15 mouse cellular contexts compared by ENCODE assay signal in genomic region chr10:60197406-60197821, GRCm38 (mm10). TPM values are rescaled to one million over a fixed set of nuclear protein-coding genes. Genes with fewer than 3 reads are reported as not detected.
DNase-seq lines count a peak whose midpoint lies in the region; ATAC-seq and TF ChIP-seq lines count a peak whose summit lies in the region.
"Had no signal": no experiment of that assay in that cellular context is flagged by ENCODE, and none has a peak within 500 bp of the region (broad histone marks: within the 10 kb centered on the region; RNA-seq: fewer than 3 reads in every experiment).

No protein-coding gene starts in this region.

- no peak overlapping the region for H3K4me3 ChIP-seq in gastrocnemius, adult 2 months
- H3K4me3 ChIP-seq in kidney, embryonic 15.5 days (replicated peaks), result no peak overlapping the region
- H3K4me3 ChIP-seq in kidney, embryonic 14.5 days (ENCODE audit: low read length), result no peak overlapping the region
- H3K4me3 ChIP-seq: forebrain, embryonic 15.5 days; midbrain, embryonic 13.5 days had no signal

- WGBS in kidney, embryonic 15.5 days, result 65% methylated on average over 10 of the region's 10 CpGs
- WGBS in kidney, embryonic 14.5 days, result 67% methylated on average over 10 of the region's 10 CpGs

- no peaks in the 10 kb centered on the region for H3K9me3 ChIP-seq in kidney, embryonic 15.5 days (replicated peaks)
- H3K9me3 ChIP-seq in kidney, embryonic 14.5 days (ENCODE audit: control insufficient read depth, low read length), result no peaks in the 10 kb centered on the region
- H3K9me3 ChIP-seq: forebrain, embryonic 15.5 days; midbrain, embryonic 13.5 days had no signal

- peaks cover 46% of the 10 kb centered on the region for H3K4me1 ChIP-seq in kidney, embryonic 15.5 days
- peaks cover 24% of the 10 kb centered on the region for H3K4me1 ChIP-seq in kidney, embryonic 14.5 days (ENCODE audit: control insufficient read depth, insufficient read depth, low read length)

- ATAC-seq in kidney, embryonic 15.5 days (replicated peaks; ENCODE audit: low FRiP score), result no peak
- no peak for ATAC-seq in kidney, embryonic 14.5 days (ENCODE audit: low FRiP score, low TSS enrichment)
- ATAC-seq in monocyte, adult 5-6 weeks (replicated peaks; ENCODE audit: insufficient number of reproducible peaks, low FRiP score, low TSS enrichment, poor library complexity, severe bottlenecking), result no peak
- ATAC-seq: forebrain, embryonic 15.5 days; midbrain, embryonic 13.5 days had no signal

- H3K4me2 ChIP-seq in kidney, embryonic 15.5 days, result no peak overlapping the region
- H3K4me2 ChIP-seq in kidney, embryonic 14.5 days (replicated peaks; ENCODE audit: low read depth, low read length), result no peak overlapping the region
- H3K4me2 ChIP-seq: forebrain, embryonic 15.5 days; midbrain, embryonic 13.5 days had no signal

- peaks cover under 1% of the 10 kb centered on the region; the same call in 1 of the 2 replicates for H3K27me3 ChIP-seq in kidney, embryonic 15.5 days
- H3K27me3 ChIP-seq in kidney, embryonic 14.5 days (ENCODE audit: control insufficient read depth, insufficient read depth, low read length), result no peaks in the 10 kb centered on the region
- H3K27me3 ChIP-seq: forebrain, embryonic 15.5 days; midbrain, embryonic 13.5 days had no signal

- DNase-seq in gastrocnemius, adult 2 months, result peak; percentile 56
- DNase-seq in gastrocnemius, postnatal 25 days, result no peak
- peak; percentile 71 to 80 for DNase-seq in kidney, postnatal 4 days
- DNase-seq in lung, postnatal 4 days, result peak; percentile 59 to 92
- DNase-seq in left cerebral cortex, postnatal 4 days, result no peak
- DNase-seq: adrenal gland, adult 8-10 months; gastrocnemius, postnatal 14 days; retina, postnatal 1 day; spleen, adult 18-20 months had no signal

- peak overlapping the region; percentile 54 for H3K27ac ChIP-seq in gastrocnemius, adult 2 months
- peak overlapping the region; percentile 46; the same call in 1 of the 2 replicates for H3K27ac ChIP-seq in kidney, embryonic 15.5 days
- no peak overlapping the region for H3K27ac ChIP-seq in kidney, embryonic 14.5 days (ENCODE audit: low read depth, low read length)
- H3K27ac ChIP-seq: forebrain, embryonic 15.5 days; liver, embryonic 14.5 days; midbrain, embryonic 13.5 days had no signal

- H3K9ac ChIP-seq in kidney, embryonic 15.5 days, result no peak overlapping the region
- H3K9ac ChIP-seq in kidney, embryonic 14.5 days (ENCODE audit: low read depth, low read length), result no peak overlapping the region
- H3K9ac ChIP-seq: forebrain, embryonic 15.5 days; liver, embryonic 14.5 days; midbrain, embryonic 13.5 days had no signal

- H3K36me3 ChIP-seq in kidney, embryonic 15.5 days, result no peaks in the 10 kb centered on the region
- no peaks in the 10 kb centered on the region for H3K36me3 ChIP-seq in kidney, embryonic 14.5 days (ENCODE audit: control insufficient read depth, insufficient read depth, low read length)
- H3K36me3 ChIP-seq: forebrain, embryonic 15.5 days; midbrain, embryonic 13.5 days had no signal

- intact Hi-C loops in gastrocnemius, adult 2 months (cut with DNase I), result no loop called here
- intact Hi-C loops in left cerebral cortex, postnatal 4 days (cut with DNase I), result no loop called here

- TF ChIP-seq CTCF in gastrocnemius, adult 2 months (IDR thresholded peaks at IDR 0.05), result no peak

RNA-seq across cellular contexts. Expression of gene Chst3, which starts 21.6 kb away (rescaled TPM):
- total RNA-seq in gastrocnemius, adult 2 months (2021), result under 1 TPM; 0.23 to 0.64 TPM
- total RNA-seq in gastrocnemius, postnatal 25 days (2021), result under 1 TPM; 0.26 to 0.51 TPM
- 1.6 and 2.0 TPM in 2 replicates for polyA plus RNA-seq in kidney, embryonic 15.5 days (2015; fragmentation: Nextera tagmentation; extraction: Ambion mirVana)
- 1.0 and 1.1 TPM in 2 replicates for polyA plus RNA-seq in kidney, embryonic 14.5 days (2014; fragmentation: Nextera tagmentation; extraction: Ambion mirVana)
- 6.9 to 10.5 TPM (median 8.1 TPM) in 3 replicates for total RNA-seq in monocyte, adult 5-6 weeks (2017)
- 1 to 10 TPM; 2.6 to 2.8 TPM for total RNA-seq in left cerebral cortex, postnatal 4 days (2021)

Comparison
In these comparisons a context has a peak if more than half of its experiments do, and no peak if none do; other contexts are left out.
1. DNase-seq: peak in gastrocnemius, adult 2 months (single experiment), kidney, postnatal 4 days (2 of 2) and lung, postnatal 4 days (2 of 2); none in gastrocnemius, postnatal 25 days (single experiment) and left cerebral cortex, postnatal 4 days (single experiment).